Mouse (Mus musculus): ENCODE measurements around the gene Nol6. TPM values are rescaled to one million over a fixed set of nuclear protein-coding genes. Genes with fewer than 3 reads are reported as not detected.

Nol6 gene
- polyA plus RNA-seq, 1 experiment from 2014 or later = 4.7 TPM

DNA sequence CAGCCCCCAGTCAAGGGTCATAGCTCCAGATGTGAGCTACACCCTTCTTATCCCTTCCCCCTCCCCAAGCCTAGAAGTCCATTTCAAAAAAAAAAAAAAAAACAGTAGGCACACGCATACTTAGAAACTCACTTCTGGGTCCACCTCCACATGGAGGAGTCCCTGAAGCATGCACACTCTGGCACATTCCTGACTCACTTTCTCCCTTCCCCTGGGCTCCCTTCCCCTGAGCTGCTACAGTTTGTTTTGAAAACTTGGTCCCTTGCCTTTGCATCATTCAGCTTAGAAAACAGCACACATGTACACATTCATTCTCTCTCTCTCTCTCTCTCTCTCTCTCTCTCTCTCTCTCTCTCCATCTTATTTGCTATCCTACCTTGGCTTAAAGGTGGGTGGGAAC lies 31.3 kb downstream of the Nol6 start:
- Histone ChIP-seq H3K4me3 (ENCODE audit: low read depth, low read length) (no peak overlapping the region), H3K9ac (replicated peaks) (no peak overlapping the region), H3K27me3 (ENCODE audit: insufficient read depth, low read length) (peaks cover 11% of the 10 kb centered on the region), H3K9me3 (ENCODE audit: low read length) (no peaks in the 10 kb centered on the region), H3K4me2 (ENCODE audit: low read depth, low read length) (no peak overlapping the region), H3K36me3 (replicated peaks; ENCODE audit: insufficient read depth, low read length) (no peaks in the 10 kb centered on the region), H3K4me1 (ENCODE audit: insufficient read depth) (peaks cover 48% of the 10 kb centered on the region), H3K27ac (ENCODE audit: low read depth) (no peak overlapping the region)
- ATAC-seq (no peak), DNase-seq (no peak)
- WGBS (ENCODE audit: insufficient replicate concordance) = 71% methylated on average over 1 of the region's 1 CpGs
- TF ChIP-seq EP300 (IDR thresholded peaks at IDR 0.05; ENCODE audit: low read depth) (no peak), CTCF (IDR thresholded peaks at IDR 0.05; ENCODE audit: low read depth) (no peak)

GRCm38 (mm10) chr4:41091391-41091790 lies 32.9 kb downstream of the Nol6 start:
- Histone ChIP-seq H3K27ac (ENCODE audit: low read depth) (no peak overlapping the region), H3K27me3 (ENCODE audit: insufficient read depth, low read length) (no peaks in the 10 kb centered on the region), H3K4me1 (ENCODE audit: insufficient read depth) (peaks cover 44% of the 10 kb centered on the region), H3K9ac (replicated peaks) (no peak overlapping the region), H3K36me3 (replicated peaks; ENCODE audit: insufficient read depth, low read length) (no peaks in the 10 kb centered on the region), H3K4me3 (ENCODE audit: low read depth, low read length) (no peak overlapping the region), H3K9me3 (ENCODE audit: low read length) (no peaks in the 10 kb centered on the region), H3K4me2 (ENCODE audit: low read depth, low read length) (no peak overlapping the region)
- ATAC-seq = no peak
- no peak for TF ChIP-seq CTCF (IDR thresholded peaks at IDR 0.05; ENCODE audit: low read depth)
- TF ChIP-seq EP300 (IDR thresholded peaks at IDR 0.05; ENCODE audit: low read depth) = no peak
- DNase-seq = no peak
- WGBS (ENCODE audit: insufficient replicate concordance) = 55% methylated on average over 3 of the region's 3 CpGs

- DNase-seq = no peak
- ATAC-seq = peak; percentile 28
- Histone ChIP-seq H3K27ac (ENCODE audit: low read depth) (peak overlapping the region; percentile 39; the same call in 1 of the 2 replicates), H3K9me3 (ENCODE audit: low read length) (no peaks in the 10 kb centered on the region), H3K9ac (replicated peaks) (no peak overlapping the region), H3K4me2 (ENCODE audit: low read depth, low read length) (peak overlapping the region; percentile 40), H3K4me1 (ENCODE audit: insufficient read depth) (peaks cover 41% of the 10 kb centered on the region), H3K4me3 (ENCODE audit: low read depth, low read length) (no peak overlapping the region), H3K36me3 (replicated peaks; ENCODE audit: insufficient read depth, low read length) (no peaks in the 10 kb centered on the region), H3K27me3 (ENCODE audit: insufficient read depth, low read length) (no peaks in the 10 kb centered on the region)
- WGBS (ENCODE audit: insufficient replicate concordance) = 48% methylated on average over 2 of the region's 2 CpGs
- TF ChIP-seq CTCF (IDR thresholded peaks at IDR 0.05; ENCODE audit: low read depth) (no peak), EP300 (IDR thresholded peaks at IDR 0.05; ENCODE audit: low read depth) (0 out of 2 replicates have a peak, but pooled peaks have one; percentile 9)
These were observed 34.5 kb downstream of the Nol6 start for GRCm38 (mm10) chr4:41089705-41090104.

GRCm38 (mm10) chr4:41089189-41089588 lies 35.1 kb downstream of the Nol6 start:
- Histone ChIP-seq H3K9ac (replicated peaks) (no peak overlapping the region), H3K27ac (ENCODE audit: low read depth) (no peak overlapping the region), H3K4me2 (ENCODE audit: low read depth, low read length) (peak overlapping the region; percentile 40; the same call in 1 of the 2 replicates), H3K4me3 (ENCODE audit: low read depth, low read length) (no peak overlapping the region), H3K27me3 (ENCODE audit: insufficient read depth, low read length) (no peaks in the 10 kb centered on the region), H3K9me3 (ENCODE audit: low read length) (no peaks in the 10 kb centered on the region), H3K4me1 (ENCODE audit: insufficient read depth) (peaks cover 41% of the 10 kb centered on the region), H3K36me3 (replicated peaks; ENCODE audit: insufficient read depth, low read length) (no peaks in the 10 kb centered on the region)
- TF ChIP-seq CTCF (IDR thresholded peaks at IDR 0.05; ENCODE audit: low read depth) (no peak), EP300 (IDR thresholded peaks at IDR 0.05; ENCODE audit: low read depth) (no peak)
- ATAC-seq = no peak
- DNase-seq = no peak
- WGBS (ENCODE audit: insufficient replicate concordance) = 78% methylated on average over 4 of the region's 4 CpGs

GRCm38 (mm10) chr4:41087459-41088298 lies 36.6 kb downstream of the Nol6 start:
- H3K27me3 ChIP-seq (ENCODE audit: insufficient read depth, low read length) = no peaks in the 10 kb centered on the region
- no peak for DNase-seq
- peak overlapping the region; percentile 82 for H3K27ac ChIP-seq (ENCODE audit: low read depth)
- H3K9me3 ChIP-seq (ENCODE audit: low read length) = no peaks in the 10 kb centered on the region
- H3K36me3 ChIP-seq (replicated peaks; ENCODE audit: insufficient read depth, low read length) = no peaks in the 10 kb centered on the region
- H3K4me3 ChIP-seq (ENCODE audit: low read depth, low read length) = no peak overlapping the region
- peak overlapping the region; percentile 62 for H3K4me2 ChIP-seq (ENCODE audit: low read depth, low read length)
- peak; percentile 94 for ATAC-seq
- 49% methylated on average over 16 of the region's 16 CpGs for WGBS (ENCODE audit: insufficient replicate concordance)
- H3K4me1 ChIP-seq (ENCODE audit: insufficient read depth) = peaks cover 44% of the 10 kb centered on the region
- H3K9ac ChIP-seq (replicated peaks) = peak overlapping the region; percentile 30; the same call in 1 of the 2 replicates
- TF ChIP-seq EP300 (IDR thresholded peaks at IDR 0.05; ENCODE audit: low read depth) (peak; percentile 97), CTCF (IDR thresholded peaks at IDR 0.05; ENCODE audit: low read depth) (no peak)

GRCm38 (mm10) chr4:41086947-41087346 lies 37.3 kb downstream of the Nol6 start:
- Histone ChIP-seq H3K36me3 (replicated peaks; ENCODE audit: insufficient read depth, low read length) (no peaks in the 10 kb centered on the region), H3K4me2 (ENCODE audit: low read depth, low read length) (peak overlapping the region; percentile 62), H3K9ac (replicated peaks) (no peak overlapping the region), H3K27me3 (ENCODE audit: insufficient read depth, low read length) (no peaks in the 10 kb centered on the region), H3K27ac (ENCODE audit: low read depth) (peak overlapping the region; percentile 82), H3K4me3 (ENCODE audit: low read depth, low read length) (no peak overlapping the region), H3K9me3 (ENCODE audit: low read length) (no peaks in the 10 kb centered on the region), H3K4me1 (ENCODE audit: insufficient read depth) (peaks cover 44% of the 10 kb centered on the region)
- DNase-seq (no peak), ATAC-seq (peak; percentile 68)
- TF ChIP-seq EP300 (IDR thresholded peaks at IDR 0.05; ENCODE audit: low read depth) (no peak), CTCF (IDR thresholded peaks at IDR 0.05; ENCODE audit: low read depth) (no peak)
- WGBS (ENCODE audit: insufficient replicate concordance) = 54% methylated on average over 9 of the region's 9 CpGs

Data from liver, postnatal 0 days (tissue).